Mouse (Mus musculus) heart, adult 2 months (tissue): ENCODE data around the gene Alpk1. TPM values are rescaled to one million over a fixed set of nuclear protein-coding genes. Genes with fewer than 3 reads are reported as not detected.

Experiments
- DNase-seq, 2 experiments: peaks; one replicate each; pipeline ENCODE4 v3.0.0; 2021
- H3K27ac ChIP-seq: fragments of 200-600 bp; 2 replicates; pipeline ENCODE4 v1.8.1; 2022
- H3K27me3 ChIP-seq: fragments of 200-500 bp; 2 replicates; pipeline ENCODE4 v1.6.1; 2012; ENCODE audit warnings: mild to moderate bottlenecking, low read length, inconsistent platforms, mixed read lengths; ENCODE audit not compliant: control insufficient read depth, insufficient read depth
- H3K36me3 ChIP-seq: fragments of 200-500 bp; 2 replicates; pipeline ENCODE4 v1.6.1; 2012; ENCODE audit warnings: low read length, inconsistent platforms; ENCODE audit not compliant: control insufficient read depth, insufficient read depth
- H3K4me1 ChIP-seq: fragments of 200-500 bp; 2 replicates; pipeline ENCODE4 v1.6.1; 2011; ENCODE audit warnings: low read length; ENCODE audit not compliant: control insufficient read depth, insufficient read depth
- H3K4me3 ChIP-seq: fragments of 200-600 bp; 2 replicates; pipeline ENCODE4 v1.8.1; 2022
- H3K79me2 ChIP-seq: fragments of 200-500 bp; replicated peaks from 2 replicates; pipeline ENCODE4 v1.6.1; 2012; ENCODE audit warnings: mild to moderate bottlenecking, inconsistent platforms, low read length, moderate library complexity, mixed read lengths; ENCODE audit not compliant: control insufficient read depth, insufficient read depth
- H3K9ac ChIP-seq: fragments of 200-500 bp; 2 replicates; pipeline ENCODE4 v1.6.1; 2012; ENCODE audit warnings: low read depth, mild to moderate bottlenecking, control low read depth, inconsistent platforms, low read length, mixed read lengths
- CTCF ChIP-seq: fragments of 200-600 bp; IDR thresholded peaks from 2 replicates; pipeline ENCODE4 v1.8.1; 2022; ENCODE audit warnings: antibody characterized with exemption, mild to moderate bottlenecking, moderate library complexity
- EP300 ChIP-seq: fragments of 200-500 bp; IDR thresholded peaks from 2 replicates; pipeline ENCODE4 v1.6.1; 2011; ENCODE audit warnings: low read depth, low read length, control low read depth; ENCODE audit not compliant: insufficient read depth
- POLR2A ChIP-seq: fragments of 200-500 bp; IDR thresholded peaks from 2 replicates; pipeline ENCODE4 v1.6.1; 2011; ENCODE audit warnings: mild to moderate bottlenecking, low read depth, low read length, control low read depth; ENCODE audit not compliant: insufficient read depth
- WGBS: fragments of 180-500 bp; shearing (Covaris S2); methylation state at CpG from one replicate; pipeline ENCODE4 v1.1.7; 2018; 5-methylcytosine and 5-hydroxymethylcytosine counted together
- intact Hi-C: fragments of 180-260 bp; cut with DNase I; formaldehyde crosslinking; loops from one replicate; pipeline ENCODE4 v1.15.1; 2025
- polyA plus RNA-seq: library from polyadenylated mRNA; depleted of rRNA; stranded (reverse); fragments of >200 nt; gene quantifications from 2 replicates; pipeline ENCODE4 v1.2.3, GENCODE M21; 2012
- total RNA-seq, 2 experiments: library from RNA; stranded (reverse); gene quantifications; 2 replicates each; pipeline ENCODE4 v1.2.3; 2021

Gene Alpk1
- total and polyA plus RNA-seq, 3 experiments = 1.4 to 3.0 (median 2.4) TPM

GRCm38 (mm10) chr3:127705139-127705514, 75.2 kb downstream of the Alpk1 start:
- 76% methylated on average over 11 of the region's 11 CpGs for WGBS
- Histone ChIP-seq H3K36me3 (no peaks in the 10 kb centered on the region), H3K27me3 (no peaks in the 10 kb centered on the region), H3K4me1 (no peaks in the 10 kb centered on the region), H3K9ac (no peak overlapping the region), H3K27ac (no peak overlapping the region), H3K79me2 (no peaks in the 10 kb centered on the region), H3K4me3 (no peak overlapping the region)
- no peak for DNase-seq
- intact Hi-C loops = no loop called here
- TF ChIP-seq EP300 (no peak), POLR2A (no peak), CTCF (no peak)

DNA sequence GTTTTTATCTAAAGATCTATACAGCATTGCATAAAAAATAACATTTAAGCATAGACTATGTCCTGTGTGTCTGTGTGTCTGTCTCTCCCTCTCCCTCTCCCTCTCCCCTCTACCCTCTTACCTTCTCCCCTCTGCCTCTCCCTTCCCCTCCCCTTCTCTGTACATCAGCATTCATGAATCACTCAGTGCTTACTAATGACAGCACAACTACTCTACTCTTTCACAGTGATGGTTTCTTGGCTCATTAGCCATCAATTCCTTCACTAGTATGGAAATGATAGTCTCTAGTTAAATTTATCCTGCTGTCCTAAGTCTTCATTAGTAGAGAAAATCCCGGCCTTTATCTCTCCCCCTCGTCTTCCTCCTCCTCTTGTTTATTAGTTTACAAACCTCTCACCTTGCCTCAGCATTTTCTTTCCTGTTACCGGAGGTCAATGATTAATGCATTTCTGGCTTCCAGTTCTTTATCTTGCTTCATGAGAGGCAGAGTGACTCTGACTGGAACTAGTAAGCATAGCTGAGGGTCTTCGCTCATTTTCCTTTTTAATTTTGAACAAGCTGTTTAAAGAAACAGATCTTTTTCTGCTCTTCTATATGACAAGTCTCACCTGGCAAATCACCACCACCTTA, 79.0 kb downstream of the Alpk1 start:
- intact Hi-C loops = no loop called here
- Histone ChIP-seq H3K79me2 (no peaks in the 10 kb centered on the region), H3K9ac (no peak overlapping the region), H3K27ac (no peak overlapping the region), H3K4me3 (no peak overlapping the region), H3K4me1 (no peaks in the 10 kb centered on the region), H3K27me3 (no peaks in the 10 kb centered on the region), H3K36me3 (no peaks in the 10 kb centered on the region)
- whole genome bisulfite sequencing = 64% methylated on average over 4 of the region's 4 CpGs
- no peak for DNase-seq
- TF ChIP-seq CTCF = no peak
- TF ChIP-seq EP300 = no peak
- no peak for TF ChIP-seq POLR2A

DNA sequence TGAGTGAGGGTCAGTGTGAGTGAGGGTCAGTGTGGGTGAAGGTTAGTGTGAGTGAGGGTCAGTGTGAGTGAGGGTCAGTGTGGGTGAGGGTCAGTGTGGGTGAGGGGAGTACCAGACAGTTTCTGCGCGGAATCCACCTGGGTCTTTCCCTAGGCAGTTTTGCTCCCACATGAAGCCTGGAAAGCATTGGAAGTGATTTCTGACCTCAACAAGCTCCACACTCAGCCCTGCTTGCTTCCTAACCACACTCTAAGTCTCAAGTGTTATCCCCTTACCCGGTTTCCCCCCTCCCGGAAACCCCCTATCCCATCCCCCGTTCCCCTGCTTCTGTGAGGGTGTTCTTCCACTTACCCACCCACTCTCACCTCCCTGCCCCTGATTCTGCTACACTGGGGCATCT, 81.7 kb downstream of the Alpk1 start:
- TF ChIP-seq POLR2A (no peak), CTCF (no peak), EP300 (no peak)
- Histone ChIP-seq H3K27me3 (peaks cover 2% of the 10 kb centered on the region; the same call in 1 of the 2 replicates), H3K27ac (no peak overlapping the region), H3K4me1 (no peaks in the 10 kb centered on the region), H3K9ac (no peak overlapping the region), H3K4me3 (no peak overlapping the region), H3K36me3 (no peaks in the 10 kb centered on the region), H3K79me2 (no peaks in the 10 kb centered on the region)
- WGBS = 83% methylated on average over 5 of the region's 5 CpGs
- DNase-seq = no peak
- intact Hi-C loops = no loop called here

DNA sequence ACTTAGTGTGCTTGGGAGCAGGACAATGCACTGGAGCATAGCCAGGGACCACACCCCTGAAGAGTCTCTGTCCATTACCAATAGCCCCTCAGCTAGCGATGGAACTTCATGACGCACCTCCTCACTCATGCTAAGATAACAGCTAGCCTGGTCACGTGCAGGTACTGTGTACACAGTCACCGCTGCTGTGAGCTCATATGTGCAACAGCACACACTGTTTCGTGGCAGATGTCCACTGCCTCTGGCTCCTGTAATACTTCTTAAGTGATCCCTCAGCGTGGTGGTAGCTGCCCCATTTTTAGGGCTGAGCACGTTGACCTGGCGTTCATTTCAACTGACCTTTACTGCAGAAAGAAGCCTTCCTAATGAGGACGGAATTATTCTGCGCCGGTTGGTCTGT, 83.8 kb downstream of the Alpk1 start:
- 68% methylated on average over 11 of the region's 11 CpGs for WGBS
- intact Hi-C loops = no loop called here
- no peak for TF ChIP-seq POLR2A
- TF ChIP-seq CTCF = no peak
- TF ChIP-seq EP300 = no peak
- Histone ChIP-seq H3K36me3 (no peaks in the 10 kb centered on the region), H3K27me3 (peaks cover 2% of the 10 kb centered on the region; the same call in 1 of the 2 replicates), H3K27ac (no peak overlapping the region), H3K79me2 (no peaks in the 10 kb centered on the region), H3K4me1 (no peaks in the 10 kb centered on the region), H3K4me3 (no peak overlapping the region), H3K9ac (no peak overlapping the region)
- no peak for DNase-seq

- WGBS = 38% methylated on average over 43 of the region's 43 CpGs
- Histone ChIP-seq H3K27ac (no peak overlapping the region), H3K79me2 (no peaks in the 10 kb centered on the region), H3K9ac (no peak overlapping the region), H3K36me3 (no peaks in the 10 kb centered on the region), H3K4me3 (no peak overlapping the region), H3K4me1 (no peaks in the 10 kb centered on the region), H3K27me3 (peaks cover 2% of the 10 kb centered on the region; the same call in 1 of the 2 replicates)
- DNase-seq = no peak
- intact Hi-C loops = no loop called here
- TF ChIP-seq POLR2A (no peak), CTCF (no peak), EP300 (no peak)
Measured at GRCm38 (mm10) chr3:127694802-127695771, 85.2 kb downstream of the Alpk1 start.

DNA sequence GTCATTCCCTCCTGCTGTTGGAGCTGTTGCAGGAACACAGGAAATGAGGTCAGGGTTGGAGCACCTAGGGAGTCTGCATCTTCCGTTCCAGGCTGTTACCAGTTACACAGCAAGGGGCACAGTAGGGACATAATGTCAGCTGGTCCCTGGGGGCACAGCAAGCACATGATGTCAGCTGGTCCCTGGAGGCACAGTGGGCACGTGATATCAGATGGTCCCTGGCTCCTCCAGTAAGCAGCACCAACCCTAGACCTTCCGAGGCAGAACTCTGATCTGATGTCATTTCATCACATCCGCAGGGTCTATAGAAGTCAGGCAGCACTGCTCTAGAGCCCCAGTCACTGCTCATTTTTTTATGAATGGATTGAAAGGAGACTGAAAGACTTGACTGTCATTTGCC, 89.1 kb downstream of the Alpk1 start:
- no peak for TF ChIP-seq POLR2A
- TF ChIP-seq CTCF = no peak
- TF ChIP-seq EP300 = no peak
- DNase-seq = no peak
- Histone ChIP-seq H3K27ac (no peak overlapping the region), H3K4me1 (no peaks in the 10 kb centered on the region), H3K27me3 (peaks cover 2% of the 10 kb centered on the region; the same call in 1 of the 2 replicates), H3K4me3 (no peak overlapping the region), H3K36me3 (no peaks in the 10 kb centered on the region), H3K79me2 (no peaks in the 10 kb centered on the region), H3K9ac (no peak overlapping the region)
- intact Hi-C loops = no loop called here
- 67% methylated on average over 4 of the region's 4 CpGs for WGBS
